Comparison of ENCODE assay signal across 8 mouse cellular contexts in genomic region chr15:103239685-103240159, GRCm38 (mm10). TPM values are rescaled to one million over a fixed set of nuclear protein-coding genes. Genes with fewer than 3 reads are reported as not detected.
DNase-seq lines count a peak whose midpoint lies in the region; ATAC-seq and TF ChIP-seq lines count a peak whose summit lies in the region.

Gene Cbx5 (minus strand): TSS chr15:103239816.

- H3K36me3 ChIP-seq in embryonic facial prominence, embryonic 15.5 days, result peaks cover 35% of the 10 kb centered on the region
- H3K36me3 ChIP-seq in limb, embryonic 14.5 days (ENCODE audit: control insufficient read depth, insufficient read depth, low read length), result peaks cover 45% of the 10 kb centered on the region
- H3K36me3 ChIP-seq in midbrain, postnatal 0 days (ENCODE audit: insufficient read depth, low read length), result peaks cover 15% of the 10 kb centered on the region

- peak within 1 kb of the TSS; percentile 73 for H3K4me2 ChIP-seq in embryonic facial prominence, embryonic 15.5 days (replicated peaks)
- H3K4me2 ChIP-seq in limb, embryonic 14.5 days (replicated peaks; ENCODE audit: low read depth, low read length, severe bottlenecking), result peak within 1 kb of the TSS; percentile 65
- peak within 1 kb of the TSS; percentile 63 for H3K4me2 ChIP-seq in midbrain, postnatal 0 days (ENCODE audit: low read depth, low read length, poor library complexity, severe bottlenecking)

- no peaks in the 10 kb centered on the region for H3K9me3 ChIP-seq in embryonic facial prominence, embryonic 15.5 days (replicated peaks)
- no peaks in the 10 kb centered on the region for H3K9me3 ChIP-seq in limb, embryonic 14.5 days (ENCODE audit: control insufficient read depth, low read length)
- no peaks in the 10 kb centered on the region for H3K9me3 ChIP-seq in midbrain, postnatal 0 days (ENCODE audit: low read length)

- TF ChIP-seq CTCF in bone marrow, adult 2 months (IDR thresholded peaks at IDR 0.05; ENCODE audit: control insufficient read depth, insufficient read depth, low read length), result no peak
- TF ChIP-seq CTCF in midbrain, postnatal 0 days (IDR thresholded peaks at IDR 0.05), result no peak; the same call in 1 of the 2 replicates

- peak within 1 kb of the TSS; percentile 88 for H3K4me3 ChIP-seq in bone marrow, adult 2 months (replicated peaks; ENCODE audit: control insufficient read depth, low read depth, low read length)
- H3K4me3 ChIP-seq in embryonic facial prominence, embryonic 15.5 days (replicated peaks), result peak within 1 kb of the TSS; percentile 72
- H3K4me3 ChIP-seq in limb, embryonic 14.5 days (replicated peaks; ENCODE audit: low read length), result peak within 1 kb of the TSS; percentile 74
- H3K4me3 ChIP-seq in midbrain, postnatal 0 days (ENCODE audit: low read depth, low read length), result peak within 1 kb of the TSS; percentile 65

- DNase-seq in 3T3-L1 (ENCODE audit: low read depth, low spot score), result peak; percentile 99
- DNase-seq in heart, adult 8-10 months (ENCODE audit: low spot score), result peak; percentile 99
- DNase-seq in kidney, adult 9 months, result peak; percentile 99
- DNase-seq in limb, embryonic 14.5 days (ENCODE audit: low spot score), result peak; percentile 98
- DNase-seq in midbrain, postnatal 0 days (ENCODE audit: low spot score), result peak; percentile 99
- DNase-seq in spleen, postnatal 14 days (ENCODE audit: low spot score in 2 of 2), result peak; percentile 86 to 89

- peak within 1 kb of the TSS; percentile 78 for H3K27ac ChIP-seq in bone marrow, adult 2 months (ENCODE audit: control insufficient read depth, insufficient read depth, low read depth, low read length, poor library complexity)
- H3K27ac ChIP-seq in embryonic facial prominence, embryonic 15.5 days (replicated peaks), result peak within 1 kb of the TSS; percentile 94
- H3K27ac ChIP-seq in limb, embryonic 14.5 days (replicated peaks; ENCODE audit: low read depth, low read length), result peak within 1 kb of the TSS; percentile 90
- peak within 1 kb of the TSS; percentile 97 for H3K27ac ChIP-seq in midbrain, postnatal 0 days (ENCODE audit: low read depth, low read length)

- peak; percentile 94 for ATAC-seq in embryonic facial prominence, embryonic 15.5 days (ENCODE audit: insufficient number of reproducible peaks, low FRiP score, low TSS enrichment, low read depth)
- ATAC-seq in limb, embryonic 14.5 days (ENCODE audit: low FRiP score, low read depth), result peak; percentile 92
- peak; percentile 95 for ATAC-seq in midbrain, postnatal 0 days (ENCODE audit: low FRiP score)

- WGBS in bone marrow, adult 2 months, result under 1% methylated on average over 39 of the region's 39 CpGs
- WGBS in embryonic facial prominence, embryonic 15.5 days, result under 1% methylated on average over 39 of the region's 39 CpGs
- WGBS in limb, embryonic 14.5 days, result under 1% methylated on average over 39 of the region's 39 CpGs
- WGBS in midbrain, postnatal 0 days, result under 1% methylated on average over 39 of the region's 39 CpGs

- no peaks in the 10 kb centered on the region for H3K27me3 ChIP-seq in embryonic facial prominence, embryonic 15.5 days
- H3K27me3 ChIP-seq in limb, embryonic 14.5 days (ENCODE audit: control insufficient read depth, insufficient read depth, low read length), result no peaks in the 10 kb centered on the region
- no peaks in the 10 kb centered on the region for H3K27me3 ChIP-seq in midbrain, postnatal 0 days (ENCODE audit: insufficient read depth, low read length)

- TF ChIP-seq POLR2A in bone marrow, adult 2 months (IDR thresholded peaks at IDR 0.05; ENCODE audit: borderline replicate concordance, control insufficient read depth, low read depth, low read length), result peak; percentile 86; the same call in 1 of the 2 replicates
- TF ChIP-seq POLR2A in limb, embryonic 14.5 days (IDR thresholded peaks at IDR 0.05; ENCODE audit: borderline replicate concordance, extremely low read depth, insufficient read depth, insufficient read length), result peak; percentile 90; the same call in 1 of the 2 replicates

- peak within 1 kb of the TSS; percentile 75 for H3K9ac ChIP-seq in embryonic facial prominence, embryonic 15.5 days
- H3K9ac ChIP-seq in limb, embryonic 14.5 days (ENCODE audit: low read depth, low read length, severe bottlenecking), result peak within 1 kb of the TSS; percentile 84
- H3K9ac ChIP-seq in midbrain, postnatal 0 days (replicated peaks; ENCODE audit: low read length, poor library complexity, severe bottlenecking), result peak within 1 kb of the TSS; percentile 85

- H3K4me1 ChIP-seq in bone marrow, adult 2 months (ENCODE audit: control insufficient read depth, insufficient read depth, low read length), result no peaks in the 10 kb centered on the region
- H3K4me1 ChIP-seq in embryonic facial prominence, embryonic 15.5 days, result peaks cover 15% of the 10 kb centered on the region
- H3K4me1 ChIP-seq in limb, embryonic 14.5 days (ENCODE audit: control insufficient read depth, insufficient read depth, low read length), result peaks cover 21% of the 10 kb centered on the region
- H3K4me1 ChIP-seq in midbrain, postnatal 0 days (ENCODE audit: insufficient read depth, low read length), result no peaks in the 10 kb centered on the region

RNA-seq across cellular contexts. Expression of gene Cbx5, which starts in this region (rescaled TPM):
- 178 and 226 TPM in 2 replicates for polyA plus RNA-seq in bone marrow, adult 2 months (2011; ENCODE audit: insufficient read depth, insufficient read length, low replicate concordance, missing spikeins)
- 84.3 and 86.2 TPM in 2 replicates for polyA plus RNA-seq in embryonic facial prominence, embryonic 15.5 days (2015; fragmentation: Nextera tagmentation; extraction: Ambion mirVana)
- 10 to 100 TPM; 52.4 to 59.1 (median 57.0) TPM for total RNA-seq in heart, adult 8-10 months (2022)
- polyA plus RNA-seq in limb, embryonic 14.5 days (2012; rRNA removed), result 78.3 and 81.4 TPM in 2 replicates
- 122 and 131 TPM in 2 replicates for polyA plus RNA-seq in limb, embryonic 14.5 days (2014; fragmentation: Nextera tagmentation; extraction: Ambion mirVana)
- 190 and 229 TPM in 2 replicates for total RNA-seq in midbrain, postnatal 0 days (2014; rRNA removed)
- polyA plus RNA-seq in midbrain, postnatal 0 days (2015; fragmentation: Nextera tagmentation; extraction: Ambion mirVana), result 101 and 106 TPM in 2 replicates

Comparison
In these comparisons a context has a peak if more than half of its experiments do, and no peak if none do; other contexts are left out.
1. Peak in every context shown above with its lines: DNase-seq, ATAC-seq, H3K4me3 ChIP-seq and H3K27ac ChIP-seq.